Mouse (Mus musculus): ENCODE measurements around the gene Tyw1. TPM values are rescaled to one million over a fixed set of nuclear protein-coding genes. Genes with fewer than 3 reads are reported as not detected.

Gene Tyw1
- polyA plus RNA-seq, 2 experiments = 15.3 to 25.3 TPM

DNA sequence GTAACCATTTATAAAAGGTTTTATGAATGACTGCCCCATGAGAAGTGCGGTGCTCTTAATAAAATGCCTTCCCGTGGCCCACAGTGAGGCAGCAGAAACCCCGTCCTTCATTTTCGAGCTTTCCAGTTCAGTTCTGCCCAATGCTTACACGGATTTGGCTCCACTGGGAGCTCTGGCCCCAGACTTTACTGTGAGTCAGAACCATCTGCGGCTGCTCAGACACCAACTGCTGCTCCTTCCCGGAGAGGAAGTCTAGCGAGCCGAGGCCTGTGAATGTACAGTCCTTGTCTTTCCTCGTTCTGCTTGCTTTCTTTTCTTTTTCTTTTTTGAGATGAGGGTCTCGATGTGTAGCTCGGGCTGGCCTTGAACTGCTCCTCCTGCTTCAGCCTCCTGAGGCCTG, 35.4 kb downstream of the Tyw1 start:
- Histone ChIP-seq H3K4me1 (ENCODE audit: control insufficient read depth, insufficient read depth, low read length) (no peaks in the 10 kb centered on the region), H3K27ac (replicated peaks; ENCODE audit: low read depth, low read length) (no peak overlapping the region), H3K36me3 (ENCODE audit: control insufficient read depth, insufficient read depth, low read length) (peaks cover 43% of the 10 kb centered on the region), H3K27me3 (ENCODE audit: control insufficient read depth, insufficient read depth, low read length) (no peaks in the 10 kb centered on the region), H3K9me3 (ENCODE audit: control insufficient read depth, low read length) (no peaks in the 10 kb centered on the region), H3K4me2 (replicated peaks; ENCODE audit: low read depth, low read length, severe bottlenecking) (no peak overlapping the region), H3K9ac (ENCODE audit: low read depth, low read length, severe bottlenecking) (no peak overlapping the region), H3K4me3 (replicated peaks; ENCODE audit: low read length) (no peak overlapping the region)
- TF ChIP-seq POLR2A (IDR thresholded peaks at IDR 0.05; ENCODE audit: borderline replicate concordance, extremely low read depth, insufficient read depth, insufficient read length) = no peak
- ATAC-seq (ENCODE audit: low FRiP score, low read depth) = no peak
- WGBS = 94% methylated on average over 12 of the region's 12 CpGs
- DNase-seq (ENCODE audit: low spot score) = no peak

DNA sequence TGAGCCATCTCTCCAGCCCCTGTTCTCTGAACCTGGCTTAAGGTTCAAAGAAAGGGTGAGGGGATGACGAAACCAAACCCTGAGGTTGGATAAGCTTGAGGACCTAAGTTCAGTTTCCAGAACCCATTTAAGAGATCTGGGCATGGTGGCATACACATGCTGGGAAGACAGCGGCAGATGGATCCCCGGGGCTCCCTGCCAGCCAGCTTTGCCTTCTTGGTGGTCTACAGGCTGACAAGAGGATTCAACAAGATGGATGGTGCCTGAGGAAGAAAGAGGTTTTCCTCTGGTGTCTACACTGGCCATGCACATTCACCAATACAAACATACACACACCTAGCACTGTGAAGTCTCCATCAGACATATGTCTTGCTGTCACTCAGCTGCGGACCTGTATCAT, 37.6 kb downstream of the Tyw1 start:
- Histone ChIP-seq H3K4me1 (ENCODE audit: control insufficient read depth, insufficient read depth, low read length) (no peaks in the 10 kb centered on the region), H3K9ac (ENCODE audit: low read depth, low read length, severe bottlenecking) (no peak overlapping the region), H3K27ac (replicated peaks; ENCODE audit: low read depth, low read length) (no peak overlapping the region), H3K36me3 (ENCODE audit: control insufficient read depth, insufficient read depth, low read length) (peaks cover 57% of the 10 kb centered on the region), H3K4me2 (replicated peaks; ENCODE audit: low read depth, low read length, severe bottlenecking) (no peak overlapping the region), H3K4me3 (replicated peaks; ENCODE audit: low read length) (no peak overlapping the region), H3K27me3 (ENCODE audit: control insufficient read depth, insufficient read depth, low read length) (no peaks in the 10 kb centered on the region), H3K9me3 (ENCODE audit: control insufficient read depth, low read length) (no peaks in the 10 kb centered on the region)
- WGBS = 94% methylated on average over 4 of the region's 4 CpGs
- ATAC-seq (ENCODE audit: low FRiP score, low read depth) = no peak
- TF ChIP-seq POLR2A (IDR thresholded peaks at IDR 0.05; ENCODE audit: borderline replicate concordance, extremely low read depth, insufficient read depth, insufficient read length) = no peak
- DNase-seq (ENCODE audit: low spot score) = no peak

DNA sequence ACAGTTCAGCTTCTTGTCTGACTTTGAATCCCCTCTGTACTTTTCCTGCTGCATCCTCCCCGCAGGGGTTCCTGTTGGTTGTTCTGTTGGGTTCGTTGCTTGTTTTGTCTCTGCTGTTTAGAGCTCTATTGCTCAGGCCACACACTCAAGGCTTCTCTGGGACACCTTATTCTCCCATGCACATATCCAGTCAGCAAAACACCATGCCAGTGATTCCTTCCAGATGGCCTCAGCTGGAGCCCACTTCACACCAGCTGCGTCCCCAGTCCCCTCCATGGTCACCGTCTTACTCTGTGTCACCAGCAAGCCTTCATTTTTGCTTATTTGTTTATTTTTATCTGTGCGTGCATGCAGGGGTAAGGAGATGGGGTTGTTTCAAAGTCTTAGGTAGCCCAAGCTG, 38.5 kb downstream of the Tyw1 start:
- Histone ChIP-seq H3K27me3 (ENCODE audit: control insufficient read depth, insufficient read depth, low read length) (no peaks in the 10 kb centered on the region), H3K27ac (replicated peaks; ENCODE audit: low read depth, low read length) (no peak overlapping the region), H3K9me3 (ENCODE audit: control insufficient read depth, low read length) (no peaks in the 10 kb centered on the region), H3K36me3 (ENCODE audit: control insufficient read depth, insufficient read depth, low read length) (peaks cover 56% of the 10 kb centered on the region), H3K4me3 (replicated peaks; ENCODE audit: low read length) (no peak overlapping the region), H3K4me1 (ENCODE audit: control insufficient read depth, insufficient read depth, low read length) (no peaks in the 10 kb centered on the region), H3K4me2 (replicated peaks; ENCODE audit: low read depth, low read length, severe bottlenecking) (no peak overlapping the region), H3K9ac (ENCODE audit: low read depth, low read length, severe bottlenecking) (no peak overlapping the region)
- 74% methylated on average over 5 of the region's 5 CpGs for WGBS
- ATAC-seq (ENCODE audit: low FRiP score, low read depth) (no peak), DNase-seq (ENCODE audit: low spot score) (no peak)
- no peak for TF ChIP-seq POLR2A (IDR thresholded peaks at IDR 0.05; ENCODE audit: borderline replicate concordance, extremely low read depth, insufficient read depth, insufficient read length)

DNA sequence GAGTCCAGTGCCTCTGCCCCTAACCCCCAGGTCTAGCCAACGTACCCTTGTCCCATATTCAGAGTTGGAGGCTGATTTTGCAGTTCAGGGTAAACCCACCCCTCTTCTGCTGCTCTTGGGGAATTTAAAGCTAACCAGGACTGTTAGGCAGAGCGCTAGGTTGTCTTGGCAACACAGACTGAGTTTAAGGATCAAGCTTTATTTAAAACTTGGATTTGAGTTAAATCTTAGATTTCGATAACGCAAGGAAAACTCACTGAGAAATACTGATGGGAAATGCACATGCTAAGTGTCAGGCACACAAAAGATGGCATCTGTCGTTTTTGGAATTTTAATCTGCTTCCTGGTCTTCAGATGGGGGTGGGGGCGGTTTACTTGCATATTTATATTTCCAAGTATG, 39.2 kb downstream of the Tyw1 start:
- 90% methylated on average over 6 of the region's 6 CpGs for WGBS
- Histone ChIP-seq H3K36me3 (ENCODE audit: control insufficient read depth, insufficient read depth, low read length) (peaks cover 54% of the 10 kb centered on the region), H3K4me3 (replicated peaks; ENCODE audit: low read length) (no peak overlapping the region), H3K27ac (replicated peaks; ENCODE audit: low read depth, low read length) (no peak overlapping the region), H3K27me3 (ENCODE audit: control insufficient read depth, insufficient read depth, low read length) (no peaks in the 10 kb centered on the region), H3K4me1 (ENCODE audit: control insufficient read depth, insufficient read depth, low read length) (no peaks in the 10 kb centered on the region), H3K9ac (ENCODE audit: low read depth, low read length, severe bottlenecking) (no peak overlapping the region), H3K9me3 (ENCODE audit: control insufficient read depth, low read length) (no peaks in the 10 kb centered on the region), H3K4me2 (replicated peaks; ENCODE audit: low read depth, low read length, severe bottlenecking) (no peak overlapping the region)
- ATAC-seq (ENCODE audit: low FRiP score, low read depth) (no peak), DNase-seq (ENCODE audit: low spot score) (no peak)
- TF ChIP-seq POLR2A (IDR thresholded peaks at IDR 0.05; ENCODE audit: borderline replicate concordance, extremely low read depth, insufficient read depth, insufficient read length) = no peak

DNA sequence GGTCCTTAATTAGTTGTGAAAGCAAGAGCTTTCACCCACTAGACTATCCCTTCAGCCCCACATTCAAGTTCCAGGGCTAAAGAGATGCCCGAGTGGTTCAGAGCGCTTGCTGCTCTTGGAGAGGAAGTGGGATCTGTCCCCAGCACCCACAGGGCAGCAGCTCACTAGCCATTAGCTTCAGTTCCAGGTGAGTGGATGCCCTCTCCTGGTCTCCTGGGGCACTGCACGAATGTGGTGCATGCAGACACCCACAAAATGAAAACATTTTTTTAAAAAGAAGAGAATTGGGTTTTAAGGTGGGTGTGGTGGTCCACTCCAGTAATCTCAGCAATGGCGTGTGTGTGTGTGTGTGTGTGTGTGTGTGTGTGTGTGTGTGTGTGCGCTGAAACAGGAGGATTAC, 40.7 kb downstream of the Tyw1 start:
- WGBS = 90% methylated on average over 5 of the region's 5 CpGs
- H3K4me1 ChIP-seq (ENCODE audit: control insufficient read depth, insufficient read depth, low read length) = no peaks in the 10 kb centered on the region
- H3K27me3 ChIP-seq (ENCODE audit: control insufficient read depth, insufficient read depth, low read length) = no peaks in the 10 kb centered on the region
- H3K9ac ChIP-seq (ENCODE audit: low read depth, low read length, severe bottlenecking) = no peak overlapping the region
- no peak for TF ChIP-seq POLR2A (IDR thresholded peaks at IDR 0.05; ENCODE audit: borderline replicate concordance, extremely low read depth, insufficient read depth, insufficient read length)
- no peak overlapping the region for H3K4me2 ChIP-seq (replicated peaks; ENCODE audit: low read depth, low read length, severe bottlenecking)
- no peak for ATAC-seq (ENCODE audit: low FRiP score, low read depth)
- peaks cover 53% of the 10 kb centered on the region for H3K36me3 ChIP-seq (ENCODE audit: control insufficient read depth, insufficient read depth, low read length)
- no peak for DNase-seq (ENCODE audit: low spot score)
- H3K9me3 ChIP-seq (ENCODE audit: control insufficient read depth, low read length) = no peaks in the 10 kb centered on the region
- no peak overlapping the region for H3K27ac ChIP-seq (replicated peaks; ENCODE audit: low read depth, low read length)
- no peak overlapping the region for H3K4me3 ChIP-seq (replicated peaks; ENCODE audit: low read length)

DNA sequence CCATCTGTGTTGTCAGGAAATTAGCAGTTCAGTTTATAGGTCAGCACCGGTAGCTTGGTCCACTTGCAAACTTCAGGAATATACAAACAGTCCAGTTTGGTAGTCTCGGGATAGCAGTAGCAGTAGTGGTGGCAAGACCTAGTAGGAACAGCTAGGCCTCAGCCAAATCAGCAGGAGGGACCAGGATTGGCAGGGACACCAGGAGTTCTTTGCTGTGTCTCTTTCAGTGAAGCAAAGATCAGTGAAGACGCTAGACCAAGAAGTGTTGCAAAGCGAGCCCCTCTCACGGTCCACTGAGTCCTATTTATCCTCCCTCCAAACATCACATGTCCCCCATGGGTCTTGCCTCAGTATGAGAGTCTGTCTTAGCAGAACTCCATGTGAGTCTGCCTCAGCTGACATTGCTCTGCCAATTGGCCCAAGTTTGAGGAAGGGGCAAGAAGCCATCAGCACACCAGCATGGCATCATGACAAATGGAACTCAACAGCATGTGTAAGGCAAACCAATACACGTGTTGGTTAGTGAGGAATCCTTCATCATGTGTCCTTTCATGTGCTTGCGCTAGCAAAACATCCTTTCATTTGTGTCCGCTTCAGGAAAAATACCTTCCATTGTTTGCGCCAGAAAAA, 43.5 kb downstream of the Tyw1 start:
- Histone ChIP-seq H3K9me3 (ENCODE audit: control insufficient read depth, low read length) (no peaks in the 10 kb centered on the region), H3K4me1 (ENCODE audit: control insufficient read depth, insufficient read depth, low read length) (no peaks in the 10 kb centered on the region), H3K9ac (ENCODE audit: low read depth, low read length, severe bottlenecking) (no peak overlapping the region), H3K4me2 (replicated peaks; ENCODE audit: low read depth, low read length, severe bottlenecking) (no peak overlapping the region), H3K4me3 (replicated peaks; ENCODE audit: low read length) (no peak overlapping the region), H3K27ac (replicated peaks; ENCODE audit: low read depth, low read length) (no peak overlapping the region), H3K36me3 (ENCODE audit: control insufficient read depth, insufficient read depth, low read length) (peaks cover 40% of the 10 kb centered on the region), H3K27me3 (ENCODE audit: control insufficient read depth, insufficient read depth, low read length) (no peaks in the 10 kb centered on the region)
- ATAC-seq (ENCODE audit: low FRiP score, low read depth) = no peak
- DNase-seq (ENCODE audit: low spot score) = no peak
- TF ChIP-seq POLR2A (IDR thresholded peaks at IDR 0.05; ENCODE audit: borderline replicate concordance, extremely low read depth, insufficient read depth, insufficient read length) = no peak
- 91% methylated on average over 9 of the region's 9 CpGs for WGBS

Measured in limb, embryonic 14.5 days (tissue).